Mouse (Mus musculus) CH12.LX (cell line): ENCODE measurements at regions not wholly inside any gene's neighbourhood (a gene's known extent, or its start where the extent isn't known, plus 50 kb on each side); places are given as distances from the start of the nearest gene placed in this dataset.

Source experiments
- DNase-seq: peaks from one replicate; pipeline ENCODE4 v3.0.0-alpha.2; 2013; ENCODE audit errors: extremely low read depth
- H3K27ac ChIP-seq: 2 replicates; pipeline ENCODE4 v1.5.1; 2012; ENCODE audit warnings: low read depth, mild to moderate bottlenecking, control low read depth, moderate library complexity; ENCODE audit not compliant: insufficient read depth
- H3K27me3 ChIP-seq: replicated peaks from 2 replicates; pipeline ENCODE3; 2012; ENCODE audit warnings: inconsistent platforms
- H3K36me3 ChIP-seq, 2 experiments: replicated peaks in 1 of 2; 2 replicates each; pipeline versions ENCODE3 to v1.6.1; 2012; ENCODE audit warnings: inconsistent platforms in 1 of 2, low read length in 1 of 2, mild to moderate bottlenecking in 1 of 2, mixed read lengths in 1 of 2, moderate library complexity in 1 of 2; ENCODE audit not compliant: control insufficient read depth in 1 of 2, insufficient read depth in 1 of 2
- H3K4me1 ChIP-seq, 2 experiments: 2 replicates each; pipeline ENCODE4 v1.6.1; 2012; ENCODE audit warnings: inconsistent platforms in 1 of 2, moderate library complexity in 1 of 2; ENCODE audit not compliant: insufficient read depth in 2 of 2, control insufficient read depth in 1 of 2
- H3K4me2 ChIP-seq: 2 replicates; pipeline ENCODE4 v1.6.1; 2012; ENCODE audit warnings: low read depth, mild to moderate bottlenecking, control low read depth; ENCODE audit not compliant: poor library complexity, insufficient read depth, severe bottlenecking
- H3K4me3 ChIP-seq, 3 experiments: fragments of 150-350 bp in 1 of 3; sonication (generic) in 1 of 3; replicated peaks in 1 of 3; 2 replicates each; pipeline versions ENCODE3 to v1.5.1; 2011 to 2012; ENCODE audit warnings: low read depth in 2 of 3, low read length in 2 of 3, mild to moderate bottlenecking in 2 of 3, moderate library complexity in 2 of 3, control low read depth in 1 of 3, improper control_type of control experiment in 1 of 3, inconsistent platforms in 1 of 3, mixed read lengths in 1 of 3; ENCODE audit not compliant: poor library complexity in 1 of 3
- H3K79me2 ChIP-seq: replicated peaks from 2 replicates; pipeline ENCODE4 v1.6.1; 2012; ENCODE audit warnings: mild to moderate bottlenecking, moderate library complexity; ENCODE audit not compliant: control insufficient read depth, poor library complexity, insufficient read depth, severe bottlenecking; ENCODE audit errors: extremely low read depth
- H3K9ac ChIP-seq: 2 replicates; pipeline ENCODE4 v1.6.1; 2012; ENCODE audit warnings: low read depth, mild to moderate bottlenecking, control low read depth, moderate library complexity; ENCODE audit not compliant: insufficient read depth
- H3K9me3 ChIP-seq: replicated peaks from 2 replicates; pipeline ENCODE3; 2012; ENCODE audit warnings: low read length, inconsistent platforms, mixed read lengths
- BHLHE40 ChIP-seq: IDR thresholded peaks from 2 replicates; pipeline ENCODE4 v1.6.1; 2011; ENCODE audit warnings: mild to moderate bottlenecking, low read depth, low read length, improper control_type of control experiment
- CHD1 ChIP-seq: IDR thresholded peaks from 2 replicates; pipeline ENCODE4 v1.6.1; 2012; ENCODE audit warnings: low read depth, low read length, improper control_type of control experiment, inconsistent platforms
- ELF1 ChIP-seq: IDR thresholded peaks from 2 replicates; pipeline ENCODE4 v1.6.1; 2014; ENCODE audit warnings: low read depth, mild to moderate bottlenecking, inconsistent platforms, low read length, improper control_type of control experiment
- GABPA ChIP-seq: IDR thresholded peaks from 2 replicates; pipeline ENCODE4 v1.6.1; 2012; ENCODE audit warnings: low read depth, low read length, improper control_type of control experiment, inconsistent platforms; ENCODE audit not compliant: insufficient replicate concordance
- HCFC1 ChIP-seq: IDR thresholded peaks from 2 replicates; pipeline ENCODE4 v1.6.1; 2012; ENCODE audit warnings: low read depth, mild to moderate bottlenecking, inconsistent platforms, low read length, improper control_type of control experiment
- IRF4 ChIP-seq: IDR thresholded peaks from 2 replicates; pipeline ENCODE4 v1.6.1; 2014; ENCODE audit warnings: low read depth, mild to moderate bottlenecking, inconsistent platforms, low read length, improper control_type of control experiment
- JUN ChIP-seq: IDR thresholded peaks from 2 replicates; pipeline ENCODE4 v1.6.1; 2011; ENCODE audit warnings: low read depth, mild to moderate bottlenecking, low read length, improper control_type of control experiment, moderate library complexity; ENCODE audit not compliant: insufficient read depth
- JUND ChIP-seq: conservative IDR thresholded peaks from 2 replicates; pipeline ENCODE4 v1.6.1; 2011; ENCODE audit warnings: low read depth, low read length, improper control_type of control experiment
- MAX ChIP-seq: IDR thresholded peaks from 2 replicates; pipeline ENCODE4 v1.6.1; 2011; ENCODE audit warnings: low read length, improper control_type of control experiment
- MAZ ChIP-seq: IDR thresholded peaks from 2 replicates; pipeline ENCODE4 v1.6.1; 2012; ENCODE audit warnings: low read depth, mild to moderate bottlenecking, inconsistent platforms, low read length, improper control_type of control experiment, moderate library complexity
- MEF2A ChIP-seq: IDR thresholded peaks from 2 replicates; pipeline ENCODE4 v1.6.1; 2014; ENCODE audit warnings: low read depth, mild to moderate bottlenecking, inconsistent platforms, low read length, improper control_type of control experiment, borderline replicate concordance
- MXI1 ChIP-seq: IDR thresholded peaks from 2 replicates; pipeline ENCODE4 v1.6.1; 2011; ENCODE audit warnings: mild to moderate bottlenecking, low read depth, low read length, improper control_type of control experiment
- MYC ChIP-seq: IDR thresholded peaks from 2 replicates; pipeline ENCODE4 v1.6.1; 2011; ENCODE audit warnings: low read depth, mild to moderate bottlenecking, improper control_type of control experiment, low read length
- NELFE ChIP-seq: IDR thresholded peaks from 2 replicates; pipeline ENCODE4 v1.6.1; 2011; ENCODE audit warnings: low read depth, low read length, improper control_type of control experiment
- NRF1 ChIP-seq: IDR thresholded peaks from 2 replicates; pipeline ENCODE4 v1.6.1; 2014; ENCODE audit warnings: low read depth, mild to moderate bottlenecking, inconsistent platforms, low read length, improper control_type of control experiment, moderate library complexity
- POLR2A ChIP-seq: IDR thresholded peaks from 2 replicates; pipeline ENCODE4 v1.6.1; 2011; ENCODE audit warnings: low read depth, mild to moderate bottlenecking, improper control_type of control experiment, low read length
- SIN3A ChIP-seq: IDR thresholded peaks from 2 replicates; pipeline ENCODE4 v1.6.1; 2012; ENCODE audit warnings: low read length, improper control_type of control experiment, inconsistent platforms
- TBP ChIP-seq: conservative IDR thresholded peaks from 2 replicates; pipeline ENCODE4 v1.6.1; 2011; ENCODE audit warnings: low read depth, low read length, improper control_type of control experiment
- TCF12 ChIP-seq: IDR thresholded peaks from 2 replicates; pipeline ENCODE4 v1.6.1; 2014; ENCODE audit warnings: low read depth, mild to moderate bottlenecking, inconsistent platforms, low read length, improper control_type of control experiment
- UBTF ChIP-seq: IDR thresholded peaks from 2 replicates; pipeline ENCODE4 v1.6.1; 2012; ENCODE audit warnings: low read depth, mild to moderate bottlenecking, inconsistent platforms, low read length, improper control_type of control experiment, moderate library complexity
- ZC3H11A ChIP-seq: IDR thresholded peaks from 2 replicates; pipeline ENCODE4 v1.6.1; 2012; ENCODE audit warnings: low read depth, mild to moderate bottlenecking, inconsistent platforms, low read length, improper control_type of control experiment
- ZNF384 ChIP-seq: IDR thresholded peaks from 2 replicates; pipeline ENCODE4 v1.6.1; 2012; ENCODE audit warnings: low read depth, low read length, improper control_type of control experiment, inconsistent platforms
- dilution Hi-C: fragments of 300-500 bp; cut with MboI; formaldehyde crosslinking; loops from 2 replicates; pipeline ENCODE4 v1.14.3; 2020; ENCODE audit warnings: low sequenced_read_pairs; ENCODE audit not compliant: extremely low pct_unique_long_range_greater_than_20kb, extremely low pct_ligation_motif_present
- in situ Hi-C: fragments of 300-500 bp; cut with MboI; formaldehyde crosslinking; loops from 3 replicates; pipeline ENCODE4 v1.14.3; 2019; ENCODE audit warnings: low sequenced_read_pairs, low pct_ligation_motif_present, low pct_unique_long_range_greater_than_20kb, mixed read lengths

DNA sequence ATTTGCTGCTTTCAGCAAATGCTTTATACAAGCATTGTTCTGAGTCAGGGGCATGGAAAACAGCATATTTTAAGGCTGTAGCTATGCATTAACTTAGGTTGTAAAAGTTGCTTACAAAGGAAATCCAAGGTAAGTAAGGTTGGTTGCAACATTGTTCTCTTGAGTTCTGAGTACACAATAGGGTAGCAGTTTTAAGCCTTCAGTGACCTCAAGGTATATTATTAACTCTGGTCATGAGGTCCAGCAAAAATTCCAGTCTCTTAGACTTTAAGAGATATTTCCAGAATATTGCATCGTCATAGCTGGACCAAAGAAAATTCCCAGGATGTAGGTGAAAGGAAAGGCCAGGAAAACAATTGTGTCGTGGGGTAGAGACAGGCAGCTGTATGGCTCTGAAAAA is 110.8 kb upstream of the Acsl4 start:
- Histone ChIP-seq H3K9ac (no peak overlapping the region), H3K27me3 (no peaks in the 10 kb centered on the region), H3K4me2 (no peak overlapping the region), H3K4me3 (no peak overlapping the region), H3K79me2 (no peaks in the 10 kb centered on the region), H3K9me3 (no peaks in the 10 kb centered on the region), H3K27ac (no peak overlapping the region), H3K36me3 (no peaks in the 10 kb centered on the region), H3K4me1 (no peaks in the 10 kb centered on the region)
- TF ChIP-seq MXI1 (no peak), CHD1 (no peak), IRF4 (no peak), POLR2A (no peak), JUND (no peak), MAX (no peak), TCF12 (no peak), ZNF384 (no peak), SIN3A (no peak), NELFE (no peak), GABPA (no peak), JUN (no peak), ZC3H11A (no peak), MEF2A (no peak)
- in situ Hi-C loops (no loop called here), dilution Hi-C loops (no loop called here)
- DNase-seq, result no peak

DNA sequence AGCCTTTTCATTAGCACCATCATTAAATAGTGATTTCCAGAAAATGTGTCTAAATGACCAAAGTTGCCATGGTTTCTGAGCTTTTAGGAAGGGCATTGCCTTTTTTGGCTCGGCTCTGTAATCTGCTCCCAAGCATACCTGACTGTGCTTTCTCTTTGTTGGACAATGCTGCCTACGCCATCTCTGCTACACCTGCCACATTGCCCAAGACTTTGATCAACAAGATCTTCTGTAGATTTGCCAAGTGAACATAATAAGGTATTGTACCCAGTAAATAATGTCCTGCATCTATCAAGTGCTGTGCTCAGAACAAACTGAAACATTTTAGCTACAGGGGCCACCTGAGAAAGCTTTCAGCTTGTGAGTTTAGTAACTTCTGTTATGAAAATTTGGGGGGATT is 114.6 kb upstream of the Acsl4 start:
- dilution Hi-C loops (no loop called here), in situ Hi-C loops (no loop called here)
- DNase-seq, result no peak
- no peak overlapping the region for H3K4me2 ChIP-seq
- no peaks in the 10 kb centered on the region for H3K36me3 ChIP-seq
- TF ChIP-seq BHLHE40, result no peak
- no peak for TF ChIP-seq UBTF
- TF ChIP-seq POLR2A, result no peak
- TF ChIP-seq HCFC1, result no peak
- no peak for TF ChIP-seq TBP
- no peak for TF ChIP-seq SIN3A
- TF ChIP-seq MYC, result no peak
- no peak for TF ChIP-seq ELF1
- TF ChIP-seq NRF1, result no peak
- no peak for TF ChIP-seq ZNF384
- TF ChIP-seq MAZ, result no peak
- H3K4me3 ChIP-seq, result no peak overlapping the region
- no peak overlapping the region for H3K27ac ChIP-seq
- H3K9me3 ChIP-seq, result no peaks in the 10 kb centered on the region
- H3K4me1 ChIP-seq, result no peaks in the 10 kb centered on the region
- H3K79me2 ChIP-seq, result no peaks in the 10 kb centered on the region
- no peak overlapping the region for H3K9ac ChIP-seq
- H3K27me3 ChIP-seq, result no peaks in the 10 kb centered on the region
